Mouse (Mus musculus) T-cell, adult 66 days (primary cell): ENCODE data around the gene Zfp935. TPM values are rescaled to one million over a fixed set of nuclear protein-coding genes. Genes with fewer than 3 reads are reported as not detected.

Experiments
- total RNA-seq, 2 experiments: library from RNA; stranded (reverse); gene quantifications; 3 replicates in 1 of 2; 4 replicates in 1 of 2; pipeline ENCODE4 v1.2.4; 2023

Gene Zfp935
- total RNA-seq, result not detected

GRCm38 (mm10) chr13:62558189-62559110 is at the start of gene Zfp935:
Gene Zfp935, minus strand, starts transcription at chr13:62558511.

DNA sequence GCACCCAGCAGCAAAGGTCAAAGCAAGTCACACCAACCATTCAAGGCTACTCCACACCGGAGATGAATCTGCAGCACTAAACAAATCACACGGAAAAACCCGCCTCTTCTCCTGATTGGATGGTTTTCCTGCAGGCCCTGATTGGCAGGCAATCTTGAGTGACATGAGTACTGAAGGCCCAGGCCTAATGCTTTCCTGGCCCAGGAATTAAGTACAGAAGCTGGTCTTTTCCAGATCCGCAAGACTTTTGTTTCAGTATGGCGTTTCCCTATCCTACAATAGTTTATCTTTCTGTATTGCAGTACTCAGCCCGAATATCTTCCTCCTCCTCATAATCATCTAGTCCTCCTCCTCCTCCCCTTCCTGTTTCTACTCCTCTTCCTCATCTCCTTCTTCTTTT is 12.8 kb upstream of the Zfp935 start, which contains the start of gene Zfp934:
TSS of gene Zfp934 (minus strand) at position 101 of the 400 bp plus-strand sequence.

GRCm38 (mm10) chr13:62466424-62467334 is 91.6 kb downstream of the Zfp935 start, which contains the start of gene Gm49359:
Gene Gm49359, minus strand, starts transcription at chr13:62466832.

Other genes starting within 250 kb of the Zfp935 start
- 1 to 10 TPM in 1 of 2 experiments, under 1 TPM in 1; 0.98 to 2.4 TPM for gene Gm3604, start 175.3 kb downstream of the Zfp935 start, total RNA-seq
- 10 to 100 TPM; 13.8 to 18.8 TPM for gene Gm49359, start 91.7 kb downstream of the Zfp935 start, total RNA-seq
- 10 to 100 TPM; 24.4 to 27.3 TPM for gene Zfp934, start 12.7 kb upstream of the Zfp935 start, total RNA-seq
- gene 6720489N17Rik, start 65.7 kb upstream of the Zfp935 start, total RNA-seq, result 1 to 10 TPM; 1.6 to 2.2 TPM
- 10 to 100 TPM in 1 of 2 experiments, 1 to 10 TPM in 1; 9.6 to 11.1 TPM for gene Platr25, start 202.2 kb upstream of the Zfp935 start, total RNA-seq
- gene Gm5141, start 227.3 kb upstream of the Zfp935 start, total RNA-seq, result 1 to 10 TPM; 3.8 to 6.0 TPM